Mouse (Mus musculus): ENCODE data around the gene Ift80. TPM values are rescaled to one million over a fixed set of nuclear protein-coding genes. Genes with fewer than 3 reads are reported as not detected.
"Not testable (repeated sequence)": the region's sequence is repeated elsewhere in the genome, so short reads cannot be mapped to it uniquely, and the experiment has no call there.

The Ift80 gene
- polyA plus RNA-seq, 1 experiment from 2014 or later = 10.0 TPM

GRCm38 (mm10) chr3:68936709-68937108 lies 67.7 kb downstream of the Ift80 start:
- Histone ChIP-seq H3K4me1 (replicated peaks; ENCODE audit: control insufficient read depth, insufficient read depth, low read length) (no peaks in the 10 kb centered on the region), H3K27me3 (replicated peaks; ENCODE audit: control insufficient read depth, insufficient read depth, low read length) (no peaks in the 10 kb centered on the region), H3K9me3 (ENCODE audit: control insufficient read depth, low read length) (no peaks in the 10 kb centered on the region), H3K4me3 (ENCODE audit: low read depth, low read length) (no peak overlapping the region), H3K4me2 (no peak overlapping the region), H3K27ac (ENCODE audit: low read depth, low read length) (no peak overlapping the region), H3K9ac (ENCODE audit: low read depth, low read length) (no peak overlapping the region), H3K36me3 (ENCODE audit: control insufficient read depth, insufficient read depth, low read length) (peaks cover 2% of the 10 kb centered on the region; the same call in 1 of the 2 replicates)
- DNase-seq (ENCODE audit: low spot score) = no peak
- ATAC-seq (replicated peaks; ENCODE audit: low FRiP score) = no peak
- WGBS = 86% methylated on average over 3 of the region's 3 CpGs

GRCm38 (mm10) chr3:68935498-68935897 lies 68.9 kb downstream of the Ift80 start:
- no peaks in the 10 kb centered on the region for H3K27me3 ChIP-seq (replicated peaks; ENCODE audit: control insufficient read depth, insufficient read depth, low read length)
- no peak overlapping the region for H3K4me3 ChIP-seq (ENCODE audit: low read depth, low read length)
- ATAC-seq (replicated peaks; ENCODE audit: low FRiP score) (no peak), DNase-seq (ENCODE audit: low spot score) (no peak)
- H3K4me2 ChIP-seq = no peak overlapping the region
- H3K9ac ChIP-seq (ENCODE audit: low read depth, low read length) = no peak overlapping the region
- no peaks in the 10 kb centered on the region for H3K4me1 ChIP-seq (replicated peaks; ENCODE audit: control insufficient read depth, insufficient read depth, low read length)
- no peak overlapping the region for H3K27ac ChIP-seq (ENCODE audit: low read depth, low read length)
- no peaks in the 10 kb centered on the region for H3K9me3 ChIP-seq (ENCODE audit: control insufficient read depth, low read length)
- peaks cover 2% of the 10 kb centered on the region; the same call in 1 of the 2 replicates for H3K36me3 ChIP-seq (ENCODE audit: control insufficient read depth, insufficient read depth, low read length)
- WGBS = 84% methylated on average over 1 of the region's 1 CpGs

- Histone ChIP-seq H3K9ac (ENCODE audit: low read depth, low read length) (no peak overlapping the region), H3K27ac (ENCODE audit: low read depth, low read length) (no peak overlapping the region), H3K36me3 (ENCODE audit: control insufficient read depth, insufficient read depth, low read length) (peaks cover 2% of the 10 kb centered on the region; the same call in 1 of the 2 replicates), H3K9me3 (ENCODE audit: control insufficient read depth, low read length) (no peaks in the 10 kb centered on the region), H3K27me3 (replicated peaks; ENCODE audit: control insufficient read depth, insufficient read depth, low read length) (no peaks in the 10 kb centered on the region), H3K4me1 (replicated peaks; ENCODE audit: control insufficient read depth, insufficient read depth, low read length) (no peaks in the 10 kb centered on the region), H3K4me2 (no peak overlapping the region), H3K4me3 (ENCODE audit: low read depth, low read length) (no peak overlapping the region)
- DNase-seq (ENCODE audit: low spot score) (no peak), ATAC-seq (replicated peaks; ENCODE audit: low FRiP score) (no peak)
- 72% methylated on average over 7 of the region's 7 CpGs for WGBS
These were observed 70.1 kb downstream of the Ift80 start for GRCm38 (mm10) chr3:68934259-68934658.

GRCm38 (mm10) chr3:68928619-68929018 lies 75.8 kb downstream of the Ift80 start:
- Histone ChIP-seq H3K36me3 (ENCODE audit: control insufficient read depth, insufficient read depth, low read length) (no peaks in the 10 kb centered on the region), H3K4me2 (no peak overlapping the region), H3K27me3 (replicated peaks; ENCODE audit: control insufficient read depth, insufficient read depth, low read length) (no peaks in the 10 kb centered on the region), H3K27ac (ENCODE audit: low read depth, low read length) (no peak overlapping the region), H3K9ac (ENCODE audit: low read depth, low read length) (no peak overlapping the region), H3K4me1 (replicated peaks; ENCODE audit: control insufficient read depth, insufficient read depth, low read length) (no peaks in the 10 kb centered on the region), H3K9me3 (ENCODE audit: control insufficient read depth, low read length) (no peaks in the 10 kb centered on the region), H3K4me3 (ENCODE audit: low read depth, low read length) (no peak overlapping the region)
- DNase-seq (ENCODE audit: low spot score) (no peak), ATAC-seq (replicated peaks; ENCODE audit: low FRiP score) (no peak)
- WGBS = 76% methylated on average over 9 of the region's 9 CpGs

- Histone ChIP-seq H3K9me3 (ENCODE audit: control insufficient read depth, low read length) (no peaks in the 10 kb centered on the region), H3K9ac (ENCODE audit: low read depth, low read length) (no peak overlapping the region), H3K4me3 (ENCODE audit: low read depth, low read length) (no peak overlapping the region), H3K4me1 (replicated peaks; ENCODE audit: control insufficient read depth, insufficient read depth, low read length) (no peaks in the 10 kb centered on the region), H3K4me2 (no peak overlapping the region), H3K36me3 (ENCODE audit: control insufficient read depth, insufficient read depth, low read length) (no peaks in the 10 kb centered on the region), H3K27ac (ENCODE audit: low read depth, low read length) (no peak overlapping the region), H3K27me3 (replicated peaks; ENCODE audit: control insufficient read depth, insufficient read depth, low read length) (no peaks in the 10 kb centered on the region)
- WGBS = 60% methylated on average over 4 of the region's 4 CpGs
- DNase-seq (ENCODE audit: low spot score) (no peak), ATAC-seq (replicated peaks; ENCODE audit: low FRiP score) (no peak)
These were observed 96.9 kb downstream of the Ift80 start for GRCm38 (mm10) chr3:68907509-68907908.

GRCm38 (mm10) chr3:68904902-68905778 lies 99.2 kb downstream of the Ift80 start:
- no peak overlapping the region for H3K27ac ChIP-seq (ENCODE audit: low read depth, low read length)
- no peaks in the 10 kb centered on the region for H3K27me3 ChIP-seq (replicated peaks; ENCODE audit: control insufficient read depth, insufficient read depth, low read length)
- ATAC-seq (replicated peaks; ENCODE audit: low FRiP score) (no peak), DNase-seq (ENCODE audit: low spot score) (no peak)
- H3K9me3 ChIP-seq (ENCODE audit: control insufficient read depth, low read length) = no peaks in the 10 kb centered on the region
- no peaks in the 10 kb centered on the region for H3K4me1 ChIP-seq (replicated peaks; ENCODE audit: control insufficient read depth, insufficient read depth, low read length)
- H3K4me3 ChIP-seq (ENCODE audit: low read depth, low read length) = no peak overlapping the region
- no peaks in the 10 kb centered on the region for H3K36me3 ChIP-seq (ENCODE audit: control insufficient read depth, insufficient read depth, low read length)
- WGBS = 69% methylated on average over 2 of the region's 2 CpGs
- H3K4me2 ChIP-seq = no peak overlapping the region
- H3K9ac ChIP-seq (ENCODE audit: low read depth, low read length) = no peak overlapping the region

GRCm38 (mm10) chr3:68902636-68903035 lies 101.7 kb downstream of the Ift80 start:
- H3K9me3 ChIP-seq (ENCODE audit: control insufficient read depth, low read length); H3K36me3 ChIP-seq (ENCODE audit: control insufficient read depth, insufficient read depth, low read length); H3K4me3 ChIP-seq (ENCODE audit: low read depth, low read length); H3K4me2 ChIP-seq; H3K4me1 ChIP-seq (replicated peaks; ENCODE audit: control insufficient read depth, insufficient read depth, low read length); H3K27me3 ChIP-seq (replicated peaks; ENCODE audit: control insufficient read depth, insufficient read depth, low read length); DNase-seq (ENCODE audit: low spot score); H3K27ac ChIP-seq (ENCODE audit: low read depth, low read length); H3K9ac ChIP-seq (ENCODE audit: low read depth, low read length): not testable (repeated sequence)
- 0 out of 2 replicates have a peak, but pooled peaks have one; percentile 61 for ATAC-seq (replicated peaks; ENCODE audit: low FRiP score)
- 83% methylated on average over 20 of the region's 20 CpGs for WGBS

- DNase-seq (ENCODE audit: low spot score) = no peak
- no peak overlapping the region for H3K27ac ChIP-seq (ENCODE audit: low read depth, low read length)
- H3K9ac ChIP-seq (ENCODE audit: low read depth, low read length) = no peak overlapping the region
- no peaks in the 10 kb centered on the region for H3K27me3 ChIP-seq (replicated peaks; ENCODE audit: control insufficient read depth, insufficient read depth, low read length)
- no peaks in the 10 kb centered on the region for H3K36me3 ChIP-seq (ENCODE audit: control insufficient read depth, insufficient read depth, low read length)
- no peaks in the 10 kb centered on the region for H3K9me3 ChIP-seq (ENCODE audit: control insufficient read depth, low read length)
- 68% methylated on average over 5 of the region's 5 CpGs for WGBS
- H3K4me3 ChIP-seq (ENCODE audit: low read depth, low read length) = no peak overlapping the region
- no peaks in the 10 kb centered on the region for H3K4me1 ChIP-seq (replicated peaks; ENCODE audit: control insufficient read depth, insufficient read depth, low read length)
- no peak overlapping the region for H3K4me2 ChIP-seq
- no peak for ATAC-seq (replicated peaks; ENCODE audit: low FRiP score)
These were observed 107.2 kb downstream of the Ift80 start for GRCm38 (mm10) chr3:68897154-68897553.

- no peak for ATAC-seq (replicated peaks; ENCODE audit: low FRiP score)
- Histone ChIP-seq H3K4me1 (replicated peaks; ENCODE audit: control insufficient read depth, insufficient read depth, low read length) (no peaks in the 10 kb centered on the region), H3K27ac (ENCODE audit: low read depth, low read length) (no peak overlapping the region), H3K9me3 (ENCODE audit: control insufficient read depth, low read length) (no peaks in the 10 kb centered on the region), H3K36me3 (ENCODE audit: control insufficient read depth, insufficient read depth, low read length) (no peaks in the 10 kb centered on the region), H3K4me3 (ENCODE audit: low read depth, low read length) (no peak overlapping the region), H3K9ac (ENCODE audit: low read depth, low read length) (no peak overlapping the region), H3K4me2 (no peak overlapping the region), H3K27me3 (replicated peaks; ENCODE audit: control insufficient read depth, insufficient read depth, low read length) (no peaks in the 10 kb centered on the region)
- DNase-seq (ENCODE audit: low spot score) = no peak
- 68% methylated on average over 4 of the region's 4 CpGs for WGBS
These were observed 108.9 kb downstream of the Ift80 start for GRCm38 (mm10) chr3:68895426-68895825.

All from liver, embryonic 11.5 days (tissue).